Mouse (Mus musculus): ENCODE data around the gene Asgr2. TPM values are rescaled to one million over a fixed set of nuclear protein-coding genes. Genes with fewer than 3 reads are reported as not detected.

Asgr2 gene
- polyA plus RNA-seq, 1 experiment from 2014 or later, result not detected

Other genes with a start within 250 kb of the Asgr2 start
- gene Plscr3, start 246.3 kb upstream of the Asgr2 start, polyA plus RNA-seq (2015; fragmentation: Nextera tagmentation; extraction: Ambion mirVana), result 55.0 and 56.3 TPM in 2 replicates
- 0.27 and 0.31 TPM in 2 replicates for gene Tnk1, start 233.9 kb upstream of the Asgr2 start, polyA plus RNA-seq (2015; fragmentation: Nextera tagmentation; extraction: Ambion mirVana)
- gene Tmem95, start 214.6 kb upstream of the Asgr2 start, polyA plus RNA-seq (2015; fragmentation: Nextera tagmentation; extraction: Ambion mirVana), result not detected in 2 replicates
- gene Kctd11, start 211.2 kb upstream of the Asgr2 start, polyA plus RNA-seq (2015; fragmentation: Nextera tagmentation; extraction: Ambion mirVana), result 1.3 and 1.7 TPM in 2 replicates
- gene Acap1, start 197.1 kb upstream of the Asgr2 start, polyA plus RNA-seq (2015; fragmentation: Nextera tagmentation; extraction: Ambion mirVana), result 0.37 and 0.48 TPM in 2 replicates
- gene 2810408A11Rik, start 191.7 kb upstream of the Asgr2 start, polyA plus RNA-seq (2015; fragmentation: Nextera tagmentation; extraction: Ambion mirVana), result 16.1 and 17.1 TPM in 2 replicates
- 18.6 and 19.8 TPM in 2 replicates for gene Neurl4, start 191.6 kb upstream of the Asgr2 start, polyA plus RNA-seq (2015; fragmentation: Nextera tagmentation; extraction: Ambion mirVana)
- 81.9 and 87.0 TPM in 2 replicates for gene Gps2, start 178.8 kb upstream of the Asgr2 start, polyA plus RNA-seq (2015; fragmentation: Nextera tagmentation; extraction: Ambion mirVana)
- gene Eif5a, start 170.7 kb upstream of the Asgr2 start, polyA plus RNA-seq (2015; fragmentation: Nextera tagmentation; extraction: Ambion mirVana), result 1,160 and 1,188 TPM in 2 replicates
- 3.9 and 4.2 TPM in 2 replicates for gene Ybx2, start 156.8 kb upstream of the Asgr2 start, polyA plus RNA-seq (2015; fragmentation: Nextera tagmentation; extraction: Ambion mirVana)
- 4.3 and 4.4 TPM in 2 replicates for gene Slc2a4, start 144.5 kb upstream of the Asgr2 start, polyA plus RNA-seq (2015; fragmentation: Nextera tagmentation; extraction: Ambion mirVana)
- 0.32 and 1.1 TPM in 2 replicates for gene Cldn7, start 127.9 kb upstream of the Asgr2 start, polyA plus RNA-seq (2015; fragmentation: Nextera tagmentation; extraction: Ambion mirVana)
- 22.9 and 23.8 TPM in 2 replicates for gene Ctdnep1, start 111.5 kb upstream of the Asgr2 start, polyA plus RNA-seq (2015; fragmentation: Nextera tagmentation; extraction: Ambion mirVana)
- 156 and 158 TPM in 2 replicates for gene Elp5, start 110.1 kb upstream of the Asgr2 start, polyA plus RNA-seq (2015; fragmentation: Nextera tagmentation; extraction: Ambion mirVana)
- gene Gabarap, start 101.5 kb upstream of the Asgr2 start, polyA plus RNA-seq (2015; fragmentation: Nextera tagmentation; extraction: Ambion mirVana), result 611 and 625 TPM in 2 replicates
- 74.2 and 82.2 TPM in 2 replicates for gene Phf23, start 96.9 kb upstream of the Asgr2 start, polyA plus RNA-seq (2015; fragmentation: Nextera tagmentation; extraction: Ambion mirVana)
- gene Dvl2, start 92.0 kb upstream of the Asgr2 start, polyA plus RNA-seq (2015; fragmentation: Nextera tagmentation; extraction: Ambion mirVana), result 27.6 and 35.4 TPM in 2 replicates
- 48.4 and 51.7 TPM in 2 replicates for gene Acadvl, start 77.2 kb upstream of the Asgr2 start, polyA plus RNA-seq (2015; fragmentation: Nextera tagmentation; extraction: Ambion mirVana)
- 34.9 and 37.2 TPM in 2 replicates for gene Dlg4, start 75.7 kb upstream of the Asgr2 start, polyA plus RNA-seq (2015; fragmentation: Nextera tagmentation; extraction: Ambion mirVana)
- 0.97 and 1.1 TPM in 2 replicates for gene Asgr1, start 38.6 kb upstream of the Asgr2 start, polyA plus RNA-seq (2015; fragmentation: Nextera tagmentation; extraction: Ambion mirVana)
- gene Mgl2, start 37.7 kb downstream of the Asgr2 start, polyA plus RNA-seq (2015; fragmentation: Nextera tagmentation; extraction: Ambion mirVana), result 0.39 and 0.66 TPM in 2 replicates
- gene Clec10a, start 63.6 kb downstream of the Asgr2 start, polyA plus RNA-seq (2015; fragmentation: Nextera tagmentation; extraction: Ambion mirVana), result 0.59 TPM in 2 replicates
- 1.9 and 2.4 TPM in 2 replicates for gene Slc16a11, start 120.1 kb downstream of the Asgr2 start, polyA plus RNA-seq (2015; fragmentation: Nextera tagmentation; extraction: Ambion mirVana)
- 17.7 and 18.7 TPM in 2 replicates for gene Slc16a13, start 128.4 kb downstream of the Asgr2 start, polyA plus RNA-seq (2015; fragmentation: Nextera tagmentation; extraction: Ambion mirVana)
- gene Bcl6b, start 137.2 kb downstream of the Asgr2 start, polyA plus RNA-seq (2015; fragmentation: Nextera tagmentation; extraction: Ambion mirVana), result 3.9 and 4.3 TPM in 2 replicates
- gene 0610010K14Rik, start 145.3 kb downstream of the Asgr2 start, polyA plus RNA-seq (2015; fragmentation: Nextera tagmentation; extraction: Ambion mirVana), result 193 and 201 TPM in 2 replicates
- 15.0 and 15.8 TPM in 2 replicates for gene Gm21988, start 147.2 kb downstream of the Asgr2 start, polyA plus RNA-seq (2015; fragmentation: Nextera tagmentation; extraction: Ambion mirVana)
- 289 and 304 TPM in 2 replicates for gene Rnasek, start 147.2 kb downstream of the Asgr2 start, polyA plus RNA-seq (2015; fragmentation: Nextera tagmentation; extraction: Ambion mirVana)
- 0.57 and 1.2 TPM in 2 replicates for gene Alox12, start 162.7 kb downstream of the Asgr2 start, polyA plus RNA-seq (2015; fragmentation: Nextera tagmentation; extraction: Ambion mirVana)
- 0.07 TPM in 1 of 2 replicates, not detected in the other for gene Alox12e, start 230.0 kb downstream of the Asgr2 start, polyA plus RNA-seq (2015; fragmentation: Nextera tagmentation; extraction: Ambion mirVana)